14 mouse cellular contexts compared by ENCODE assay signal in genomic region chr6:92413982-92414381, GRCm38 (mm10).
A peak's percentile ranks its signal among the peaks of the same experiment; 100 is the strongest.
DNase-seq lines count a peak whose midpoint lies in the region; ATAC-seq and TF ChIP-seq lines count a peak whose summit lies in the region.
"Had no signal": no experiment of that assay in that cellular context is flagged by ENCODE, and none has a peak within 500 bp of the region (broad histone marks: within the 10 kb centered on the region; RNA-seq: fewer than 3 reads in every experiment).

No protein-coding gene starts in this region.

- no peak overlapping the region for H3K9ac ChIP-seq in kidney, embryonic 15.5 days
- no peak overlapping the region for H3K9ac ChIP-seq in hindbrain, embryonic 15.5 days
- 0 out of 2 replicates have a peak overlapping the region, but pooled peaks have one; percentile 9 for H3K9ac ChIP-seq in midbrain, postnatal 0 days (replicated peaks; ENCODE audit: low read length, poor library complexity, severe bottlenecking)
- H3K9ac ChIP-seq: neural tube, embryonic 12.5 days had no signal

- no peak overlapping the region for H3K4me2 ChIP-seq in kidney, embryonic 15.5 days
- H3K4me2 ChIP-seq in hindbrain, embryonic 15.5 days = no peak overlapping the region
- H3K4me2 ChIP-seq in midbrain, postnatal 0 days (ENCODE audit: low read depth, low read length, poor library complexity, severe bottlenecking) = no peak overlapping the region

- no peak for DNase-seq in kidney, adult 2 months
- no peak for DNase-seq in embryonic facial prominence, embryonic 10.5 days (ENCODE audit: low spot score)
- no peak for DNase-seq in midbrain, postnatal 0 days (ENCODE audit: low spot score)
- no peak for DNase-seq in adrenal gland, adult 2 months
- DNase-seq in gastrocnemius, postnatal 10 days = no peak
- no peak for DNase-seq in kidney, adult 8-10 months
- DNase-seq: cerebellum, adult 2 months; heart, postnatal 14 days; kidney, postnatal 36 days; thymus, postnatal 4 days had no signal

- H3K4me1 ChIP-seq in kidney, embryonic 15.5 days = peaks cover 9% of the 10 kb centered on the region; the same call in 1 of the 2 replicates
- H3K4me1 ChIP-seq in kidney, adult 2 months (ENCODE audit: control insufficient read depth, insufficient read depth, low read length) = no peaks in the 10 kb centered on the region
- peaks cover 13% of the 10 kb centered on the region for H3K4me1 ChIP-seq in embryonic facial prominence, embryonic 10.5 days
- H3K4me1 ChIP-seq in hindbrain, embryonic 15.5 days (replicated peaks) = peaks cover 21% of the 10 kb centered on the region
- H3K4me1 ChIP-seq in midbrain, postnatal 0 days (ENCODE audit: insufficient read depth, low read length) = peaks cover 14% of the 10 kb centered on the region

- no peak overlapping the region for H3K4me3 ChIP-seq in kidney, embryonic 15.5 days (replicated peaks)
- H3K4me3 ChIP-seq in kidney, adult 2 months (ENCODE audit: insufficient read depth, low read depth, low read length) = no peak overlapping the region
- H3K4me3 ChIP-seq in embryonic facial prominence, embryonic 10.5 days = no peak overlapping the region
- H3K4me3 ChIP-seq in hindbrain, embryonic 15.5 days = no peak overlapping the region
- no peak overlapping the region for H3K4me3 ChIP-seq in midbrain, postnatal 0 days (ENCODE audit: low read depth, low read length)
- H3K4me3 ChIP-seq: neural tube, embryonic 12.5 days had no signal

- peak overlapping the region; percentile 48; the same call in 1 of the 2 replicates for H3K27ac ChIP-seq in kidney, embryonic 15.5 days
- no peak overlapping the region for H3K27ac ChIP-seq in kidney, adult 2 months (ENCODE audit: insufficient read depth, low read depth, low read length)
- peak overlapping the region; percentile 48; the same call in 1 of the 2 replicates for H3K27ac ChIP-seq in embryonic facial prominence, embryonic 10.5 days (replicated peaks)
- H3K27ac ChIP-seq in hindbrain, embryonic 15.5 days (replicated peaks) = peak overlapping the region; percentile 61; the same call in 1 of the 2 replicates
- H3K27ac ChIP-seq in midbrain, postnatal 0 days (ENCODE audit: low read depth, low read length) = peak overlapping the region; percentile 62
- H3K27ac ChIP-seq: neural tube, embryonic 12.5 days had no signal

- TF ChIP-seq POLR2A in kidney, adult 2 months (IDR thresholded peaks at IDR 0.05; ENCODE audit: low read depth, low read length) = no peak

- no peak for TF ChIP-seq CTCF in kidney, adult 2 months (conservative IDR thresholded peaks at IDR 0.05; ENCODE audit: insufficient read depth, insufficient read length, low read depth, low read length)
- no peak for TF ChIP-seq CTCF in midbrain, postnatal 0 days (IDR thresholded peaks at IDR 0.05)

- no peaks in the 10 kb centered on the region for H3K27me3 ChIP-seq in kidney, embryonic 15.5 days
- no peaks in the 10 kb centered on the region for H3K27me3 ChIP-seq in kidney, adult 2 months (replicated peaks; ENCODE audit: control insufficient read depth, insufficient read depth, low read length)
- no peaks in the 10 kb centered on the region for H3K27me3 ChIP-seq in embryonic facial prominence, embryonic 10.5 days (replicated peaks; ENCODE audit: low read depth, poor library complexity, severe bottlenecking)
- H3K27me3 ChIP-seq in hindbrain, embryonic 15.5 days = no peaks in the 10 kb centered on the region
- H3K27me3 ChIP-seq in midbrain, postnatal 0 days (ENCODE audit: insufficient read depth, low read length) = no peaks in the 10 kb centered on the region
- H3K27me3 ChIP-seq: neural tube, embryonic 12.5 days; Patski had no signal

- no peak for ATAC-seq in kidney, embryonic 15.5 days (replicated peaks; ENCODE audit: low FRiP score)
- ATAC-seq in hindbrain, embryonic 15.5 days (ENCODE audit: low FRiP score, low read depth) = no peak
- ATAC-seq in midbrain, postnatal 0 days (ENCODE audit: low FRiP score) = no peak
- ATAC-seq: Patski had no signal

- WGBS in kidney, embryonic 15.5 days = 41% methylated on average over 1 of the region's 1 CpGs
- 43% methylated on average over 1 of the region's 1 CpGs for WGBS in kidney, adult 2 months
- WGBS in embryonic facial prominence, embryonic 10.5 days = 93% methylated on average over 1 of the region's 1 CpGs
- 55% methylated on average over 1 of the region's 1 CpGs for WGBS in hindbrain, embryonic 15.5 days
- WGBS in midbrain, postnatal 0 days = 56% methylated on average over 1 of the region's 1 CpGs

- H3K36me3 ChIP-seq in kidney, embryonic 15.5 days = peaks cover 26% of the 10 kb centered on the region
- H3K36me3 ChIP-seq in kidney, adult 2 months (ENCODE audit: control insufficient read depth, insufficient read depth, low read length) = no peaks in the 10 kb centered on the region
- H3K36me3 ChIP-seq in embryonic facial prominence, embryonic 10.5 days (replicated peaks) = peaks cover 17% of the 10 kb centered on the region
- peaks cover 32% of the 10 kb centered on the region for H3K36me3 ChIP-seq in hindbrain, embryonic 15.5 days
- H3K36me3 ChIP-seq in midbrain, postnatal 0 days (ENCODE audit: insufficient read depth, low read length) = peaks cover 25% of the 10 kb centered on the region

- no peaks in the 10 kb centered on the region for H3K9me3 ChIP-seq in kidney, embryonic 15.5 days (replicated peaks)
- no peaks in the 10 kb centered on the region for H3K9me3 ChIP-seq in embryonic facial prominence, embryonic 10.5 days
- no peaks in the 10 kb centered on the region for H3K9me3 ChIP-seq in hindbrain, embryonic 15.5 days
- H3K9me3 ChIP-seq in midbrain, postnatal 0 days (ENCODE audit: low read length) = no peaks in the 10 kb centered on the region
- H3K9me3 ChIP-seq: neural tube, embryonic 12.5 days had no signal
